Mouse (Mus musculus) neural tube, embryonic 10.5 days (tissue): Measurements from ENCODE around the gene Eno3.

ENCODE experiments used
- DNase-seq: peaks from one replicate; pipeline ENCODE4 v3.0.0-alpha.2; 2017; ENCODE audit warnings: low spot score; ENCODE audit errors: extremely low spot score

Gene Eno3

GRCm38 (mm10) chr11:70656964-70657363 lies at the start of gene Eno3:
Gene Eno3 (plus strand): TSS chr11:70657202.
- no peak for DNase-seq

GRCm38 (mm10) chr11:70607611-70608010 lies 49.4 kb upstream of the Eno3 start:
- DNase-seq, result no peak

- DNase-seq, result no peak
These were observed 48.5 kb upstream of the Eno3 start for GRCm38 (mm10) chr11:70608381-70609066.

GRCm38 (mm10) chr11:70610752-70611151 lies 46.2 kb upstream of the Eno3 start:
- no peak for DNase-seq

- no peak for DNase-seq
These were observed 44.5 kb upstream of the Eno3 start for GRCm38 (mm10) chr11:70612505-70612904.

GRCm38 (mm10) chr11:70615074-70615473 lies 41.9 kb upstream of the Eno3 start:
- peak; percentile 52 for DNase-seq

- no peak for DNase-seq
These were observed 41.4 kb upstream of the Eno3 start, which contains the start of gene 4930544D05Rik for GRCm38 (mm10) chr11:70615516-70616093. Gene 4930544D05Rik (plus strand): TSS chr11:70615848.

GRCm38 (mm10) chr11:70619101-70619500 lies 37.9 kb upstream of the Eno3 start, which contains the start of gene Chrne:
Gene Chrne (minus strand): TSS chr11:70619216.
- DNase-seq, result no peak

GRCm38 (mm10) chr11:70621972-70622814 lies 34.8 kb upstream of the Eno3 start:
- no peak for DNase-seq

GRCm38 (mm10) chr11:70623053-70623742 lies 33.8 kb upstream of the Eno3 start:
- DNase-seq, result no peak

GRCm38 (mm10) chr11:70625473-70625872 lies 31.5 kb upstream of the Eno3 start:
- peak; percentile 65 for DNase-seq

GRCm38 (mm10) chr11:70626877-70627276 lies 30.1 kb upstream of the Eno3 start:
- DNase-seq, result no peak

- no peak for DNase-seq
These were observed 28.6 kb upstream of the Eno3 start for GRCm38 (mm10) chr11:70628431-70628830.

GRCm38 (mm10) chr11:70629557-70629956 lies 27.4 kb upstream of the Eno3 start:
- no peak for DNase-seq

- DNase-seq, result no peak
These were observed 26.9 kb upstream of the Eno3 start for GRCm38 (mm10) chr11:70630129-70630528.

- no peak for DNase-seq
These were observed 21.4 kb upstream of the Eno3 start for GRCm38 (mm10) chr11:70635601-70636000.

- DNase-seq, result no peak
These were observed 19.2 kb upstream of the Eno3 start for GRCm38 (mm10) chr11:70637764-70638163.

- no peak for DNase-seq
These were observed 18.7 kb upstream of the Eno3 start for GRCm38 (mm10) chr11:70638293-70638692.

- no peak for DNase-seq
These were observed 18.2 kb upstream of the Eno3 start, which contains the start of gene Gp1ba for GRCm38 (mm10) chr11:70638714-70639278. Gene Gp1ba (plus strand): TSS chr11:70639122.

GRCm38 (mm10) chr11:70639976-70640375 lies 17.0 kb upstream of the Eno3 start:
- no peak for DNase-seq

- no peak for DNase-seq
These were observed 15.8 kb upstream of the Eno3 start for GRCm38 (mm10) chr11:70641241-70641640.
